Mouse (Mus musculus) stomach, embryonic 15.5 days (tissue): ENCODE results near the gene Olfr924. TPM values are rescaled to one million over a fixed set of nuclear protein-coding genes. Genes with fewer than 3 reads are reported as not detected.
"Not testable (repeated sequence)": the region's sequence is repeated elsewhere in the genome, so short reads cannot be mapped to it uniquely, and the experiment has no call there.

Experiments
- ATAC-seq: fragments of 200-750 bp; cut with Nextera tagmentation; 2 replicates; pipeline ENCODE4 v1.8.0; 2017; ENCODE audit warnings: low read depth, moderate number of reproducible peaks, moderate TSS enrichment; ENCODE audit not compliant: insufficient read depth, low FRiP score
- H3K27ac ChIP-seq: fragments of 300-500 bp; sonication (generic); 2 replicates; pipeline ENCODE4 v1.5.1; 2015; ENCODE audit warnings: mild to moderate bottlenecking, inconsistent platforms
- H3K27me3 ChIP-seq: fragments of 300-500 bp; sonication (generic); replicated peaks from 2 replicates; pipeline ENCODE4 v1.6.1; 2015; ENCODE audit warnings: inconsistent platforms
- H3K36me3 ChIP-seq: fragments of 300-500 bp; sonication (generic); 2 replicates; pipeline ENCODE4 v1.6.1; 2015; ENCODE audit warnings: inconsistent platforms
- H3K4me1 ChIP-seq: fragments of 300-500 bp; sonication (generic); 2 replicates; pipeline ENCODE4 v1.6.1; 2015; ENCODE audit warnings: inconsistent platforms
- H3K4me2 ChIP-seq: fragments of 300-500 bp; sonication (generic); 2 replicates; pipeline ENCODE4 v1.6.1; 2015; ENCODE audit warnings: mild to moderate bottlenecking, inconsistent platforms
- H3K4me3 ChIP-seq: fragments of 300-500 bp; sonication (generic); replicated peaks from 2 replicates; pipeline ENCODE4 v1.5.1; 2015; ENCODE audit warnings: inconsistent platforms
- H3K9ac ChIP-seq: fragments of 300-500 bp; sonication (generic); 2 replicates; pipeline ENCODE4 v1.6.1; 2015; ENCODE audit warnings: inconsistent platforms
- H3K9me3 ChIP-seq: fragments of 300-500 bp; sonication (generic); 2 replicates; pipeline ENCODE4 v1.6.1; 2016; ENCODE audit warnings: inconsistent platforms
- WGBS: fragments of 180-500 bp; shearing (Covaris S2); methylation state at CpG from one replicate; pipeline ENCODE4 v1.1.7; 2015; 5-methylcytosine and 5-hydroxymethylcytosine counted together
- polyA plus RNA-seq: library from polyadenylated mRNA; unstranded; fragments of >200 nt; fragmentation: Nextera tagmentation; extraction: Ambion mirVana; gene quantifications from 2 replicates; pipeline ENCODE4 v1.2.1, GENCODE M21; 2015

Gene Olfr924
- not detected in 2 replicates for polyA plus RNA-seq

GRCm38 (mm10) chr9:38844149-38844548 is at the start of gene Olfr924:
TSS of gene Olfr924 (plus strand) at chr9:38844449.
- no peaks in the 10 kb centered on the region for H3K4me1 ChIP-seq
- no peaks in the 10 kb centered on the region for H3K27me3 ChIP-seq
- 80% methylated on average over 1 of the region's 1 CpGs for WGBS
- no peaks in the 10 kb centered on the region for H3K36me3 ChIP-seq
- no peak within 1 kb of the TSS for H3K4me3 ChIP-seq
- no peak within 1 kb of the TSS for H3K4me2 ChIP-seq
- no peaks in the 10 kb centered on the region for H3K9me3 ChIP-seq
- H3K9ac ChIP-seq, result no peak within 1 kb of the TSS
- no peak for ATAC-seq
- H3K27ac ChIP-seq, result no peak within 1 kb of the TSS

DNA sequence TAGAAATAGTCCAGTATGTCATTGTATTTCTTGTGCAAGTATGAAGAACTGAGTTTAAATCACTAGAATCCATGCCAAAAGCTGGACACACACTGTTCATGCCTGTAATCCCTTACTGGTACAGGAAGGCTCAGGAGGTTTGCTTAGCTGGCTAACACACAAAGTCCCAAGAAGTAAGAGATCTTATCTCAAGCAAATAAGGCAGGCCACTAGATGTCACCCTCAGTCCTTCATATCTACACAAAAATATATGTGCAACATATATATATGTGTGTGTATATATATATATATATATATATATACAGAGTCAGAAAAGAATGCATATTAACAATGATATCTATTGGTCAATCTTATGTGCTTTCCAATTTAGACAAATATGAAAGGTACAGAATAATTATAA is 38.6 kb upstream of the Olfr924 start:
- Histone ChIP-seq H3K27ac (no peak overlapping the region), H3K4me3 (no peak overlapping the region), H3K27me3 (no peaks in the 10 kb centered on the region), H3K36me3 (no peaks in the 10 kb centered on the region), H3K4me2 (no peak overlapping the region), H3K4me1 (no peaks in the 10 kb centered on the region), H3K9ac (no peak overlapping the region), H3K9me3 (no peaks in the 10 kb centered on the region)
- ATAC-seq, result no peak

- Histone ChIP-seq H3K4me2 (no peak within 1 kb of the TSS), H3K4me3 (no peak within 1 kb of the TSS), H3K36me3 (no peaks in the 10 kb centered on the region), H3K4me1 (no peaks in the 10 kb centered on the region), H3K9me3 (no peaks in the 10 kb centered on the region), H3K27me3 (no peaks in the 10 kb centered on the region), H3K9ac (no peak within 1 kb of the TSS), H3K27ac (no peak within 1 kb of the TSS)
- 62% methylated on average over 2 of the region's 2 CpGs for WGBS
- no peak for ATAC-seq
These were observed 29.9 kb upstream of the Olfr924 start, which contains the start of gene Olfr922 for GRCm38 (mm10) chr9:38814314-38814713. TSS of gene Olfr922 (plus strand) at chr9:38814614.

- ATAC-seq, result no peak
- Histone ChIP-seq H3K9me3 (no peaks in the 10 kb centered on the region), H3K4me1 (no peaks in the 10 kb centered on the region), H3K4me3 (no peak overlapping the region), H3K27me3 (no peaks in the 10 kb centered on the region), H3K27ac (no peak overlapping the region), H3K4me2 (no peak overlapping the region), H3K36me3 (no peaks in the 10 kb centered on the region), H3K9ac (no peak overlapping the region)
- WGBS, result 84% methylated on average over 1 of the region's 1 CpGs
These were observed 28.7 kb upstream of the Olfr924 start for GRCm38 (mm10) chr9:38815458-38815986.

DNA sequence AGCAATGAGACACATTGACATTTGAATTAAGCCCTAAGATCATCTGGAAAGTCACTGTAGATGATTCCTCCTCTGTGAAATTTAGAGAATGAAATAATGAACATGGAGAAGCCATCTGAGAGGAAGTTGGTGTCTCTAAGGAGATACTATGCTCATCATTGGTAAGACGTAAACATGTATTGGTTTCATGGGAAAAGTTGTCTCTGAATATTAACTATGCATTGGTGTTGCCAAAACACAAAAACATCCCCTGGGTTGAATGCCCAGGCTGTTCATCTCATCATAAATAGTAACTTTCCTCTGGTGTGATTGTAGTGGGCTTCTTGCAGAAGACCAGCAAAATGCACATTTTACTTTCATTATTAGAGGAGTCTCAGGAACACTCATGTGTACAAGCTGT is 18.0 kb upstream of the Olfr924 start, which contains the start of gene Olfr923:
Gene Olfr923 (plus strand): TSS at position 301 of the 400 bp plus-strand sequence.
- H3K4me1 ChIP-seq, result no peaks in the 10 kb centered on the region
- no peak within 1 kb of the TSS for H3K4me2 ChIP-seq
- no peaks in the 10 kb centered on the region for H3K36me3 ChIP-seq
- H3K27me3 ChIP-seq, result no peaks in the 10 kb centered on the region
- no peak within 1 kb of the TSS for H3K27ac ChIP-seq
- WGBS, result 77% methylated on average over 1 of the region's 1 CpGs
- no peak within 1 kb of the TSS for H3K9ac ChIP-seq
- H3K4me3 ChIP-seq, result no peak within 1 kb of the TSS
- no peaks in the 10 kb centered on the region for H3K9me3 ChIP-seq
- ATAC-seq, result no peak

DNA sequence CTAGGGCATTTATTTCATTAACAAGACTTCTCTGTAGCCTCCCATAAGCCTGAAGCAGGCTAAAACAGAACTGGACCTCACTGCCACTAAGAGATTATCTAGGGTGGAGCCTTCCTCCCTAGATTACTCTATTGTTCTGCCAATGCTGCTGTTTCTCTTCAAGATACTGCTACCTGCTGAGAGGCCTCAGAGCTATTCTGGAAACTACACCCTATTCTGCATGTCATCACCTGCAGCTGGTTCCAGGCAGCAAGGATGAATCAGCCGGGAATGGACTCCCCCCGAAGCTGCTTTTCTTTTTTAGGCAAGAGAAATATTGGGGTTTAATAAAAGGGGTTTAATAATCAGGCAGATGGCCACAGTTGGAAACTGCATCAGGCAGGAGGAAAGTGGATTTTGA is 11.2 kb upstream of the Olfr924 start:
- H3K4me2 ChIP-seq, result no peak overlapping the region
- WGBS, result 79% methylated on average over 2 of the region's 2 CpGs
- no peak overlapping the region for H3K4me3 ChIP-seq
- no peaks in the 10 kb centered on the region for H3K27me3 ChIP-seq
- no peaks in the 10 kb centered on the region for H3K36me3 ChIP-seq
- no peaks in the 10 kb centered on the region for H3K4me1 ChIP-seq
- H3K9ac ChIP-seq, result no peak overlapping the region
- H3K27ac ChIP-seq, result no peak overlapping the region
- no peaks in the 10 kb centered on the region for H3K9me3 ChIP-seq
- ATAC-seq, result no peak

DNA sequence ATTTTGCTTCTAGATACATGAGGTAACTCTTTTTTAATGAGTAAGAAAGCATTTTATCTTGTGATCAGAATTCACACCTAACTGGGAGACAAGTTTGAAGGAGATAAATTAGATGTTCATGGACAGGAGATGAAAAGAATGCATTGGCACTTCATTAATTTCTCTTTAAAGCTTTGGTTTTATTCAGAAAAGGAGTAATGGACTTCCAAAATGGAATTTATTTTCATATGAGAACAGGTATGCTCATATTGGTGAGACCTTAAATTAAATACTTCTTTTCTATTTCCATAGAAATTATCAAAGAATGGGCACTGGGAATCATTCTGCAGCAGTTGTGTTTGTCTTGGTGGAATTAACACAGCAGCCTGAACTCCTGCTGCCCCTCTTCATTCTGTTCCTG is 10.5 kb downstream of the Olfr924 start, which contains the start of gene Olfr26:
Gene Olfr26 (plus strand): TSS at position 301 of the 400 bp plus-strand sequence.
- no peaks in the 10 kb centered on the region for H3K9me3 ChIP-seq
- H3K27ac ChIP-seq, result no peak within 1 kb of the TSS
- H3K9ac ChIP-seq, result no peak within 1 kb of the TSS
- H3K4me2 ChIP-seq, result no peak within 1 kb of the TSS
- no peaks in the 10 kb centered on the region for H3K27me3 ChIP-seq
- H3K36me3 ChIP-seq, result no peaks in the 10 kb centered on the region
- H3K4me3 ChIP-seq, result no peak within 1 kb of the TSS
- no peak for ATAC-seq
- H3K4me1 ChIP-seq, result no peaks in the 10 kb centered on the region

- H3K4me2 ChIP-seq, result not testable (repeated sequence)
These were observed 30.6 kb downstream of the Olfr924 start for GRCm38 (mm10) chr9:38874880-38875279.

DNA sequence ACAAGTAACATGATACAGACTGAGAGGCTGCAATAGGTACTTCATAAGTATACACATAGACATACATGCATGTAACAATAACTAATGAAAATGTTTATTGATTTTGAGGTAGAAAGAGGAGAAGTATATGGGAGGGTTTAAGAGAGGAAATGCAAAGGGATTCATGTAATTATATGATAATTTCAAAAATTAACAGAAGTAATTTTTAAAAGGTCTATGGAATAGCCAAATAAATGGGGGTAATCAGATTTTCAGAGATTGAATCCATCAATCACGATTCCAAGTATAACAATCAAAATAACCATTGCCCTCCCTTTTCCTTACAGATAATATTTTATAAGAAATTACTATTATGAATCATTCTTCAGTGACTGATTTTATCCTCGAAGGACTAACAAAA is 32.6 kb downstream of the Olfr924 start, which contains the start of gene Olfr926:
Gene Olfr926 (plus strand): TSS at position 301 of the 400 bp plus-strand sequence.
- no peaks in the 10 kb centered on the region for H3K27me3 ChIP-seq
- H3K36me3 ChIP-seq, result no peaks in the 10 kb centered on the region
- H3K27ac ChIP-seq, result no peak within 1 kb of the TSS
- ATAC-seq, result no peak
- H3K4me2 ChIP-seq, result no peak within 1 kb of the TSS
- WGBS, result 77% methylated on average over 2 of the region's 2 CpGs
- H3K9ac ChIP-seq, result no peak within 1 kb of the TSS
- H3K4me3 ChIP-seq, result no peak within 1 kb of the TSS
- H3K4me1 ChIP-seq, result no peaks in the 10 kb centered on the region
- H3K9me3 ChIP-seq, result no peaks in the 10 kb centered on the region

More at GRCm38 (mm10) chr9:38874880-38875279, 30.6 kb downstream of the Olfr924 start:
- H3K27ac ChIP-seq, H3K27me3 ChIP-seq, H3K4me1 ChIP-seq, H3K9me3 ChIP-seq, H3K36me3 ChIP-seq, H3K9ac ChIP-seq, ATAC-seq, H3K4me3 ChIP-seq: not testable (repeated sequence)
- 56% methylated on average over 2 of the region's 2 CpGs for WGBS

Other genes with a start within 250 kb of the Olfr924 start
- not detected in 2 replicates for gene Olfr914, start 239.3 kb upstream of the Olfr924 start, polyA plus RNA-seq
- not detected in 2 replicates for gene Olfr916, start 184.6 kb upstream of the Olfr924 start, polyA plus RNA-seq
- gene Olfr917, start 178.6 kb upstream of the Olfr924 start, polyA plus RNA-seq, result not detected in 2 replicates
- not detected in 2 replicates for gene Olfr918, start 169.8 kb upstream of the Olfr924 start, polyA plus RNA-seq
- not detected in 2 replicates for gene Olfr919, start 140.8 kb upstream of the Olfr924 start, polyA plus RNA-seq
- gene Vwa5a, start 126.2 kb upstream of the Olfr924 start, polyA plus RNA-seq, result 21.5 and 21.9 TPM in 2 replicates
- 0.04 and 0.08 TPM in 2 replicates for gene Olfr920, start 92.2 kb upstream of the Olfr924 start, polyA plus RNA-seq
- gene Olfr921, start 71.4 kb upstream of the Olfr924 start, polyA plus RNA-seq, result not detected in 2 replicates
- gene Olfr922, start 29.8 kb upstream of the Olfr924 start, polyA plus RNA-seq, result not detected in 2 replicates
- not detected in 2 replicates for gene Olfr923, start 17.9 kb upstream of the Olfr924 start, polyA plus RNA-seq
- gene Olfr26, start 10.6 kb downstream of the Olfr924 start, polyA plus RNA-seq, result not detected in 2 replicates
- not detected in 2 replicates for gene Olfr926, start 32.7 kb downstream of the Olfr924 start, polyA plus RNA-seq
- gene Olfr930, start 85.4 kb downstream of the Olfr924 start, polyA plus RNA-seq, result not detected in 2 replicates
- not detected in 2 replicates for gene Olfr933, start 127.9 kb downstream of the Olfr924 start, polyA plus RNA-seq
- not detected in 2 replicates for gene Olfr934, start 143.9 kb downstream of the Olfr924 start, polyA plus RNA-seq
- gene Olfr935, start 155.2 kb downstream of the Olfr924 start, polyA plus RNA-seq, result not detected in 2 replicates
- not detected in 2 replicates for gene Olfr146, start 178.9 kb downstream of the Olfr924 start, polyA plus RNA-seq
- not detected in 2 replicates for gene Olfr937, start 220.5 kb downstream of the Olfr924 start, polyA plus RNA-seq
- gene Olfr938, start 234.4 kb downstream of the Olfr924 start, polyA plus RNA-seq, result not detected in 2 replicates